Mouse (Mus musculus) lung, adult 18-20 months (tissue): ENCODE measurements around the gene Gm20388.

Experiments
- DNase-seq, 2 experiments: peaks; one replicate each; pipeline ENCODE4 v3.0.0; 2022; ENCODE audit warnings: mixed read lengths in 2 of 2

Gene Gm20388

GRCm38 (mm10) chr8:122224650-122225022 lies 2314.0 kb downstream of the Gm20388 start:
- no peak for DNase-seq

GRCm38 (mm10) chr8:122225446-122225845 lies 2314.8 kb downstream of the Gm20388 start:
- no peak for DNase-seq

GRCm38 (mm10) chr8:122227345-122227744 lies 2316.7 kb downstream of the Gm20388 start:
- no peak for DNase-seq

- no peak for DNase-seq
Observed at GRCm38 (mm10) chr8:122228792-122229575, 2318.3 kb downstream of the Gm20388 start.

GRCm38 (mm10) chr8:122229819-122230711 lies 2319.4 kb downstream of the Gm20388 start:
- peak; percentile 17 to 28 for DNase-seq

- peak; percentile 47 to 59 for DNase-seq
Observed at GRCm38 (mm10) chr8:122230712-122231337, 2320.2 kb downstream of the Gm20388 start.

GRCm38 (mm10) chr8:122234055-122234454 lies 2323.4 kb downstream of the Gm20388 start:
- peak; percentile 72 to 73 for DNase-seq

- no peak for DNase-seq
Observed at GRCm38 (mm10) chr8:122236521-122236920, 2325.9 kb downstream of the Gm20388 start.

- DNase-seq, result no peak
Observed at GRCm38 (mm10) chr8:122238225-122238624, 2327.6 kb downstream of the Gm20388 start.

GRCm38 (mm10) chr8:122238731-122239130 lies 2328.1 kb downstream of the Gm20388 start:
- peak in 1 of 2 experiments; percentile 58 for DNase-seq

GRCm38 (mm10) chr8:122240241-122241026 lies 2329.8 kb downstream of the Gm20388 start:
- no peak for DNase-seq

GRCm38 (mm10) chr8:122243310-122243709 lies 2332.7 kb downstream of the Gm20388 start:
- no peak for DNase-seq

GRCm38 (mm10) chr8:122245161-122245560 lies 2334.5 kb downstream of the Gm20388 start:
- no peak for DNase-seq

- no peak for DNase-seq
Observed at GRCm38 (mm10) chr8:122246257-122247211, 2335.9 kb downstream of the Gm20388 start.

- no peak for DNase-seq
Observed at GRCm38 (mm10) chr8:122251739-122252138, 2341.1 kb downstream of the Gm20388 start.

- DNase-seq, result no peak
Observed at GRCm38 (mm10) chr8:122252366-122252765, 2341.7 kb downstream of the Gm20388 start.

- DNase-seq, result peak; percentile 46 to 62
Observed at GRCm38 (mm10) chr8:122259351-122259750, 2348.7 kb downstream of the Gm20388 start.

GRCm38 (mm10) chr8:122260755-122261154 lies 2350.1 kb downstream of the Gm20388 start:
- DNase-seq, result no peak

- DNase-seq, result no peak
Observed at GRCm38 (mm10) chr8:122262835-122263234, 2352.2 kb downstream of the Gm20388 start.

GRCm38 (mm10) chr8:122264243-122264642 lies 2353.6 kb downstream of the Gm20388 start:
- peak; percentile 20 to 28 for DNase-seq

- DNase-seq, result no peak
Observed at GRCm38 (mm10) chr8:122265522-122265921, 2354.9 kb downstream of the Gm20388 start.
